ENCODE assay signal across 8 mouse cellular contexts in the genomic region with DNA sequence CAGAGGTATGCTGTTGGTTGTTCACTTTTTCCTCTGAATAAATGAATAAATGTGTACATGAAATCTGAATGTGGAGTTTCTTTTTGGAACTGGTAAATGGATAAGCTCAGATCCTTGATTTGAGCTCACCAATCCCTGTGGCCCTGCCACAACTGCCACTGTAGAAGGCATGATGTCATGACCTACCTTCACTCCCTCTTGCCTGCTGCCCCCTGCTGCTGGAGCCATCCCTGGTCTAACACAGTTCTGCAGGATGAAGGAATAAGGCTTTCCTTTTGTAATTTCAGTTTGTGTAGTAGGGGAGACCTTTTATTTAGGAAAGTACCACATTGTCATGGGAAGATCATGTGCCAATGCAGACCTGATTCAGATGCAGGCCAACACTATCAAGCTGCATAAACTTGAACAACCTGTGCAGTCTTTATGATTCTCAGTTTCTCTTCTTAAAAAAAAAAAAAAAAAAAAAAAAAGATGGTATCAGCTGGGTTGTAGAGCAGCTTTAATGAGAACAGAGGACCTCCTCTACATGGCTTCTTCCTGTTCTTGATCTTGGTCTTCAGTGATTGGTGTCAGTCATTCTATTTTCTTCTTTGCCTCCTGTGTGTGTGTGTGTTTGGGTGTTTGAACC.
DNase-seq lines count a peak whose midpoint lies in the region; ATAC-seq and TF ChIP-seq lines count a peak whose summit lies in the region.

No protein-coding gene starts in this region.

- intact Hi-C loops in heart, adult 2 months (cut with DNase I): loop anchor here (1.0 to 2.0 kb wide), 2 partner anchors 91 to 465 kb away; no protein-coding TSS in a partner anchor
- intact Hi-C loops in left cerebral cortex, postnatal 14 days (cut with DNase I): no loop called here

- H3K4me3 ChIP-seq in heart, adult 2 months: no peak overlapping the region
- H3K4me3 ChIP-seq in heart, embryonic 11.5 days (ENCODE audit: low read depth, low read length): no peak overlapping the region

- ATAC-seq in heart, embryonic 11.5 days (replicated peaks; ENCODE audit: insufficient number of reproducible peaks, low FRiP score, low TSS enrichment): no peak
- ATAC-seq in Patski: no peak
- peak; percentile 56 for ATAC-seq in inflammation-experienced regulatory T-cells, adult 6 months
- no peak for ATAC-seq in frontal cortex, adult (ENCODE audit: low TSS enrichment)

- H3K79me2 ChIP-seq in heart, adult 2 months (replicated peaks; ENCODE audit: control insufficient read depth, insufficient read depth, low read length): no peaks in the 10 kb centered on the region

- no peaks in the 10 kb centered on the region for H3K4me1 ChIP-seq in heart, adult 2 months (ENCODE audit: control insufficient read depth, insufficient read depth, low read length)
- H3K4me1 ChIP-seq in heart, embryonic 11.5 days (ENCODE audit: control insufficient read depth, insufficient read depth, low read length): no peaks in the 10 kb centered on the region

- in situ Hi-C loops in Patski (cut with MboI; ENCODE audit: low pct_unique_long_range_greater_than_20kb): no loop called here

- no peak overlapping the region for H3K27ac ChIP-seq in heart, adult 2 months
- no peak overlapping the region for H3K27ac ChIP-seq in heart, embryonic 11.5 days (ENCODE audit: low read depth, low read length)

- peak in 1 of 2 experiments; percentile 46 for DNase-seq in heart, adult 2 months
- DNase-seq in 416B (ENCODE audit: low read depth) (peak; percentile 77), Patski (ENCODE audit: low read depth, low spot score) (no peak)
- peak; percentile 10 to 27 for DNase-seq in spleen, postnatal 36 days (ENCODE audit: low spot score in 2 of 2)
- DNase-seq in left cerebral cortex, postnatal 14 days (ENCODE audit: low spot score in 2 of 2): no peak

- no peak for TF ChIP-seq EP300 in heart, adult 2 months (IDR thresholded peaks at IDR 0.05; ENCODE audit: insufficient read depth, low read depth, low read length)

- no peaks in the 10 kb centered on the region for H3K36me3 ChIP-seq in heart, adult 2 months (ENCODE audit: control insufficient read depth, insufficient read depth, low read length)
- no peaks in the 10 kb centered on the region for H3K36me3 ChIP-seq in heart, embryonic 11.5 days (ENCODE audit: control insufficient read depth, insufficient read depth, low read length)

- CTCF ChIA-PET in Patski (lab: Charles Lee): interaction anchor here (0.9 to 2.3 kb wide), 5 partner anchors 9 to 176 kb away, joined by 3 to 7 read pairs (median 6); no protein-coding TSS in a partner anchor

- peak; percentile 60 for TF ChIP-seq CTCF in heart, adult 2 months (IDR thresholded peaks at IDR 0.05)
- TF ChIP-seq CTCF in Patski (IDR thresholded peaks at IDR 0.05): peak; percentile 70

- no peak for TF ChIP-seq POLR2A in heart, adult 2 months (IDR thresholded peaks at IDR 0.05; ENCODE audit: insufficient read depth, low read depth, low read length)

- no peaks in the 10 kb centered on the region for H3K27me3 ChIP-seq in heart, adult 2 months (ENCODE audit: control insufficient read depth, insufficient read depth, low read length)
- H3K27me3 ChIP-seq in heart, embryonic 11.5 days (ENCODE audit: control insufficient read depth, insufficient read depth, low read length): no peaks in the 10 kb centered on the region
- H3K27me3 ChIP-seq in Patski: no peaks in the 10 kb centered on the region

- POLR2A ChIA-PET in Patski (lab: Charles Lee): no interaction called here

- no peak overlapping the region for H3K4me2 ChIP-seq in heart, embryonic 11.5 days

- H3K9ac ChIP-seq in heart, adult 2 months (ENCODE audit: low read depth, low read length): no peak overlapping the region
- no peak overlapping the region for H3K9ac ChIP-seq in heart, embryonic 11.5 days (ENCODE audit: low read depth, low read length)

- H3K9me3 ChIP-seq in heart, embryonic 11.5 days (replicated peaks; ENCODE audit: control insufficient read depth, low read length): no peaks in the 10 kb centered on the region

Comparison
In these comparisons a context has a peak if more than half of its experiments do, and no peak if none do; other contexts are left out.
1. DNase-seq: peak in 416B (single experiment) and spleen, postnatal 36 days (2 of 2); none in Patski (single experiment) and left cerebral cortex, postnatal 14 days (0 of 2).